Mouse (Mus musculus) stomach, postnatal 0 days (tissue): ENCODE results near the gene Dip2b.
"Not testable (repeated sequence)": the region's sequence is repeated elsewhere in the genome, so short reads cannot be mapped to it uniquely, and the experiment has no call there.

ENCODE experiments used
- CTCF ChIP-seq: IDR thresholded peaks from 2 replicates; pipeline ENCODE4 v1.5.1; 2016; ENCODE audit warnings: antibody characterized with exemption, low read depth, mild to moderate bottlenecking, moderate library complexity
- EP300 ChIP-seq: optimal IDR thresholded peaks from 2 replicates; pipeline ENCODE3; 2016; ENCODE audit warnings: antibody characterized with exemption

GRCm38 (mm10) chr15:100260351-100260750 is 221.9 kb downstream of the Dip2b start:
- not testable (repeated sequence) for TF ChIP-seq CTCF, EP300
